Mouse (Mus musculus): Measurements from ENCODE around the gene Trap1a.
"Not testable (repeated sequence)": the region's sequence is repeated elsewhere in the genome, so short reads cannot be mapped to it uniquely, and the experiment has no call there.

The Trap1a gene

DNA sequence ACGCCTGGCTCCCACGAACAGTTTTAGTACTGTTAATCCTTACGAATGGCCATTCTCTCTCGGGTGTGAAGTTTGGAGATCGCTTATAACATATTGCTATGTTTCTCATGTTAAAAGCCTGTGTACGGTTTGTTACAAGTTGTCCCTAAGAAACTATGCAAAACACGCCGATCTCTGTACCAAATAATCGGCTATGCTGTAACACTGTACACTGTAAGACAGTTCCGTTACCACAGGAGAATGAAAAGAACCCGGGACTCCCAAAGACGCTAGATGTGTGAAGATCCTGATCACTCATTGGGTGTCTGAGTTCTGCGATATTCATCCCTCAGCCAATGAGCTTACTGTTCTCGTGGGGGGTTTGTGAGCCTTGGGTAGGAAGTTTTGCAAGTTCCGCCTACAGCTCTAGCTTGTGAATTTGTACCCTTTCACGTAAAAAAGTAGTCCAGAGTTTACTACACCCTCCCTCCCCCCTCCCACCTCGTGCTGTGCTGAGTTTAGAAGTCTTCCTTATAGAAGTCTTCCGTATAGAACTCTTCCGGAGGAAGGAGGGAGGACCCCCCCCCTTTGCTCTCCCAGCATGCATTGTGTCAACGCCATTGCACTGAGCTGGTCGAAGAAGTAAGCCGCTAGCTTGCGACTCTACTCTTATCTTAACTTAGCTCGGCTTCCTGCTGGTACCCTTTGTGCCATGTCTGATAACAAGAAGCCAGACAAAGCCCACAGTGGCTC, at the start of gene Trap1a:
Trap1a (plus strand) TSS at position 421 of the 732 bp plus-strand sequence.
- no peak for DNase-seq

DNA sequence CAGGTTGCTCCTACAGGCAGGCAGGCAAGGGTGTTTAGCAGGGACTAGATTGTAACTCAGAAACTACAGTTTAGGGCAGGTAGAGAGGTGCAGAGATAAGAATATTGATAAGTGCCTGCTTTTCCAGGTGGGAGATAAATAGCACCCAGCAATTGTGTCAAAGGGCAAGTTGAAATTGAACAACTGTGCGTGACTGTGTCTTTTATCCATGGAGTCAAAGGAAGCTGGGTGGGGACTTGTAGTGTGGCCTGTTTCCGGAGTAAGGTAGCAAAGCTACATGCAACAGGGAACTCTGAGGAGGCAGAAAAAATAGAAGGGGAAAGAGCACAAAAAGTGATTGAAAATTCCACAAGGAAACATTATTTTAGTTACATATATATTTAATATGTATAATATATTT, 40.4 kb upstream of the Trap1a start:
- DNase-seq: no peak

DNA sequence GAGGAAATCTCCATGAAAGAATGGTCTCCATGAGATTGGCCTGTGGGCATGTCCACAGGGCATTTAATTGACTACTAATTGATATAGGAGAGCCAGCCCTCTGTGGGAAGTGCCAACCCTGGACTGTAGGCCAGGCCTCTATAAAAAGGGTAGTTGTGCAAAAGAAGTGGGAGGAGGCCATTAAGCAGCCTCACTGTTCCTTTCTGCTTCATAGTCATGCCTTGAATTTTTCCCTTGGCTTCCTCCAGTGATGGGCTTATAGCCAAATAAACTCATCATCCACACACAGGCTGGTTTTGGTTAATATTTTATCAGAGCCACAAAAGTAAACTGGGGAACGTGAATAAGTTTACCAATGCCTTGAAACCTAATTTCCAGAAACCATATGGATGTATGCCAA, 38.2 kb upstream of the Trap1a start:
- DNase-seq: no peak

DNA sequence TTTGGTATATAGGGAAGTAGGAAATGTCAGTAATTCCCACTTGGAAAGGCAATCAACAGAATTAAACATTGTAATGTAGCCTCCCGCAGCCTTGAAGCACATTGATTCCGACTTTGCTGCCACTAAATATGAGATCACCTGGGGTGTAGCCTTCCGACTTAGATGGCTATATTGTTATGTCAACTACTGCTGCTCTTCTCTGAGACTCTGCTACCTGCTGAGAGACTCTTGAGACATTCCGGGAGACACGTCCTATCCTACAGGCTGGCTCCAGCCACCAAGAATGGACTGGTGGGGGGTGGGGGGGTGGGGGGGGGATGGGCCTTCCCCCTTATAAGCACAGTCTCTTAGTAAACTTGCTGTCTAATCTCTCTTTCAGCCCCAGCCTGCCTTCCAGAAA, 16.1 kb upstream of the Trap1a start:
- DNase-seq: not testable (repeated sequence)

DNA sequence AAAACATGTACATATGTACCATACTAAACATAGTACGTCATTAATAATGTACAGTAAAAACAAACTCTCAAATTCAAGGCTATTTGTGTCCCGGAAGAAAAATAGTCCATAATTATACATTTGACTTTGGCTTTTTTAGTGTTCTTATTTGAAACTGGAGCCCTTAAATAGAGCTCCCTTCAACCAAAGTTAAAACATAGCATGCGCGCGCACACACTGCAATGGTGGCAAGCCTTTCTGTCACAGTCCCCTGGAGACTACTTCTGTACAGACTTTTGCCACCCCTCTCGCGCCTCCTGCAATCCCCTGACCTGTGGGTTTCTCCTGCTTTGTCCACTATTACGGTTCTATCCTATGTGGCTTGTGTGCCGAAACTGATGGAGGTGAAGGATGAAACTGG, 900 bp upstream of the Trap1a start:
- DNase-seq: no peak

DNA sequence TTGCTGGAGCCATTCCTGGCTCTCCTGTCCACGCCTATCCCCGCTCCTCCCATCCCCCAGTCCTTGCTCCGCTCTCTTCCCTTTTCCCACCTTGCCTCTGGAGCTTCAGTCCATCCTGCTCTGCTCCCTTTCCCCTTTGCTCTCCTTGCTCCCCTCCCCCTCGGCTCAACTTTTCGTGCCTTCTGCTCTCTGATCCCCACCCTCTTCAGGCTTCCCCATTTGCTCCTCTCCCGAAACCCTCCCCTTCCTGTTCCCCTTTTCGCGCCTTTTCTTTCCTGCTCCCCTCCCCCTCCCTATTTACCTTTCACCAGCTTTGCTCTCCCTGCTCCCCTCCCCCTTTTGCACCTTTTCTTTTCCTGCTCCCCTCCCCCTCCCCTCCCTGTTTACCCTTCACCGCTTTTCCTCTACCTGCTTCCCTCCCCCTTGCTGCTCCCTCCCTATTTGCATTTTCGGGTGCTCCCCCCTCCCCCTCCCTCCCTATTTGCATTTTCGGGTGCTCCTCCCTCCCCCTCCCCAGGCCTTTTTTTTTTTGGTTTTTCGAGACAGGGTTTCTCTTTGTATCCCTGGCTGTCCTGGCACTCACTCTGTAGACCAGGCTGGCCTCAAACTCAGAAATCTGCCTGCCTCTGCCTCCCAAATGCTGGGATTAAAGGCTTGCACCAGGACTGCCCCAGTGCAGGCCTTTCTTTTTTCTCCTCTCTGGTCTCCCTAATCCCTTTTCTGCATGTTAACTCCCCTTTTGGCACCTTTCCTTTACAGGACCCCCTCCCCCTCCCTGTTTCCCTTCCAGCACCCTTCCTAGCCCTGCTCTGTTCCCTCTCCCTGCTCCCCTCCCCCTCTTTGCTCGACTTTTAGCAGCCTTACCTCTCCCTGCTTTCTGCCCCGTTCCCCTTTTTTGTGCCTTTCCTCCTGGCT, 1.3 kb downstream of the Trap1a start:
- no peak for DNase-seq

DNA sequence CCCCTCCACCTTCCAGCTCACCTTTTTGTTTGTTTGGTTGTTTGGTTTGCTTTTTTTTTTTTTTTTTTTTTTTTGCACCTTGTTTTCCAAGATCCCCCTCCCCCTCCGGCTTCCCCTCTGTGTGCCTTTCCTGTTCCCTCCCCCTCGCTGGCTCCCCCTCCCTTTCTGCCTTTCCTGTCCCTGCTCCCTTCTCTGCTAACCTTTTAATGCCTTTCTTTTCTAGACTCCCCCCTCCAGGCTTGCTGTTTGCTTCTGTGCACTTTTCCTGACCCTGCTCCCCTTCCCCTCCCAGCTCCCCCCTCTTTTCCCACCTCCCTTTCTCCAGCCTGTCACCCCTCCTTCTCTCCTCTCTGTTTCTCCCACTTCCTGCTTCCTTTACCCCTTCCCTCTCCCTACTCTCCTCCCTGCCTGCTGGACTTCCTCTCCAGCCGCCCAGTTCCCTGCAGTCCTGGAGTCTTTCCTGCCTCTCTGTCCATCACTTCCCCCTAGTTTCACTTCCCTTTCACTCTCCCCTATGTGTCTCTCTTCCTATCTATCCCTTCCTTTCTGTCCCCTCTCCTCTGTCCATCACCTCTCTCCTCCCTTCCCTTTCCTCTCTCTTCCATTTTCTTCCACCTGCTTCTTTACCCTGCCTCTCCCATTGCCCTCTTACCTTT, 2.1 kb downstream of the Trap1a start:
- no peak for DNase-seq

DNA sequence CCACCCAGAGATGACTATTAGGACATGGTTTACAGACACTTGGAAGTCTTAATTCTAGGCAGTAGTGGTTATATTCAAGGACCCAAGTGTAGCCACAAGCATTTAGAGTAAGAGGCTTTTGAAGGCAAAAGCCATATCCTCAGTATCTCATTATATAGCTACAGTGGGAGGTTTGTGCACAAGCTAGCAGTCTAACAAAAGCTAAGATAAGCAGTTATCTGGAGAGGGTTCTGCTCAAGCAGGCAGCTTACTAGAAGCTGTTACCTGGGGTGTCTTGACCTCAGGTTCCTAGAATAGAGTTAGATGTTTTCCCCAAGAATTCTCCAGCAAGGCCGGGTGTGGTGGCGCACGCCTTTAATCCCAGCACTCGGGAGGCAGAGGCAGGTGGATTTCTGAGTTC, 6.1 kb downstream of the Trap1a start:
- no peak for DNase-seq

DNA sequence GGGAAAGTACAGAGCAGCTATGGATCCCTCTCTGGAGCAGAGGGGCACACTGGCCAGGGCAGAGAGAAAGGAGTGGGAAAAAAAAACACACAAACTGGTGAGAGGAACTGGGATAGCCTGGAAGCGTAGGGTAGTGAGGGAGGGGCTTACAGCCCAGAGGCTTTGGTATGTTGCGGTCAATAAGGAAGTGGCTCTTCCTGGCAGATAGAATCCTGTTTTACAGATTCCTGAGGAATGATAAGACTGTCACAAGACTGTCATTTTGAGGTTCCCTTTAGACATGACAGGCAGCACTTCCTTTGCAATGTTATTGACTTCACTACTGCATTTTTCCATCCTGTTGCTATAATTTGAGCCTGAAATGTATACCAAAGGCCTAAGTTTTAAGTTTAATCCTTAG, 7.7 kb downstream of the Trap1a start:
- no peak for DNase-seq

DNA sequence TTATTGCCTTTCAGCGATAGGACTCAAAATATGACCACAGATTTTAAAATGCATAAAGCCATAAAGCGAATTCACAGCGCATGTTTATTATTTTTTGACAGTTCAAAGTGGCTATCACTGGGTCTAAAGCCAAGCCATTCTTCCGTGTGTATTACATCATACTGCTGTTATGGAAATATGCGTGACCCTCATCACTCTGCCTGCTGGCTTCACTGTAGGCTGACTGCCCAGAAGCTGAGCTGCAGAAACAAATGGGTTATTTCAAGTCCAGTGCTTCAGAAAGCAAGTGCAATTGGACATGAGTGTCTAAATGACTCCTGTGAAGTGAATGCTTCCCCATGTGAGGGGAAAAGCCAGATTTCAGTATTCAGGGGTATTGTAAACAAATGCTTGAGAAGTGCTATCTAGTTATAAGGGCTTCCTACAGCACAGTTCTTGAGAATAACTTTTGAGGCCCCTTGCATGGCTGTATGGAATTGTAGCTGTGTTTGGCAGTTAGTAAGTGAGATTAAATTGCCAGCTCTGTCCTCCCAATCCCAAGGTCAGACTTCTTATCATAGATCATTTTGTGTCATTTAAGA, 18.8 kb downstream of the Trap1a start:
- no peak for DNase-seq

DNA sequence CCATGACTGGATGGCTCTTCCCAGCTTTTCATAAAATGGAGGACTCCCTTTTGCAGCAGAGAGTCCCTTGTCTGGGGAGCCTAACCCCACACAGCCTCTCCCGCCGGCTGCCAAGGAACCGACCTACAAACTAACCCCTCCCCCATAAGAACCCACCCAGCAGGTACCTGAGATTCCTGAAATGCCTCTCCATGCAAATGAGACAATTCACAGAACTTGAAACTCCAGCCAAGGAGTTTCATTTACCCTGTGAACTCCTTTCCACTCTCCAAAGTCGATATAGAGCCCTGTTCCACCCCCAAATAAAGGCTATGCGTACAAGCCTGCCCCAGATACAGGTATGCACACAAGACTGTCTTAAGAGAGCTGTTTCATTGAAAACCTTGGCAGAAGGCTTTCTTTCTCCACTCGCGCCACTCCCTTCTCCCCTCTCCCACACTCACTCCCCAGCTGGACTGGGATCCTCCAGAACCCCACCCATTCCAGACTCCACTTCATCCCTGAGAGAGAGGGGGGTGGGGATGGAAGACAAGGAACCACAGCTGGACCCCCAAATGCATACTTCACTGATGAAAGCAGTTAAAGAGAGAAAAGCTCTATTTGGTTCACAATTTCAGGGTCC, 24.3 kb downstream of the Trap1a start:
- DNase-seq: no peak

DNA sequence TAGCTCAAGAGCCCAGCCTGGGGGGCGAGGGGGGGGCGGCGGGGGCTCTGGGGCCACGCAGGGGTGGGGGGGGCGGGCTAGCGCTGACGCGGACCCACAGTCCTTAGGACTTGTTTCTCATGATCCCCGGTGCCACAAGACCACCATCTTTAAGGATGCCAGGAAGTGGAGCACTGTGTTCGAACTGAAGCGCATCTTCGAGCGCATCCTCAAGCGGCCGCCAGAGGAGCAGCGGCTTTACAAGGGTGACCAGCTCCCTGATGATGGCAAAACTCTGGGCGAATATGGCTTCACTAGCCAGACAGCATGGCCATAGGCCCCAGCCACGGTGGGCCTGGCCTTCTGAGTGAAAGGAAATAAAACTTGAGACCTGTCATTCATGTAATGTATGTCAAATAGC, 24.9 kb downstream of the Trap1a start:
- DNase-seq: no peak

DNA sequence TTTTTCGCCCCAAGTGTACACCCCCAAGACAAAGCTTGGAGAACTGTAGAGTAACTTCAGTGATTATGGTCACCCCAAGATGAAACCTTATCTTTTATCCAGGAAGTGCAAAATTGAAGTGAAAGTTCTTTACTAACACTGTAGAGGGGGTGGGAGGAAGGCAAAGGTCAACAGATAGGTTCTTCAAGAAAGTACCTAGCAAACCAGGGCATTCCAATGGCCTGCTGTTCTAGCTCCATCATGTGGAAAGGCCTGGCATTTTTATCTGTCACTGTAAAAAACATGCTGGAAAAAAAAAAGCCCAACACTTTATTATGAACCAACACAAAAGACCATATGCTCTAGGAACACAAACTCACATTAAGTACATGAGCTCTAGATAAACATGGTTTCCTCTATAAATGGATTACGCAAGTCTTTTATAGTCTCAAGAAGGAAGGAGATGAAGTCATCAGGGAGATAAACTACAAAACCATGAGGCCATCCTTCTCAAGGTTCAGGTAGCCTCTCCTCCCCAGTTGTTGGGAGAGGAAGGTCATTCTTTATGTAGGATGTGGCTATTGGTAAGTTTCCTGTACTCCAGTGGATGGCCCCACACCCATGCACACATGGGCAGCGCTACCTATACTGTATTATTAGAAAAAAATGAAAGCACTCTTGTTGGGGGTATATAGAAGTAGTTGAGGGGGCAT, 33.5 kb downstream of the Trap1a start:
- DNase-seq: no peak

DNA sequence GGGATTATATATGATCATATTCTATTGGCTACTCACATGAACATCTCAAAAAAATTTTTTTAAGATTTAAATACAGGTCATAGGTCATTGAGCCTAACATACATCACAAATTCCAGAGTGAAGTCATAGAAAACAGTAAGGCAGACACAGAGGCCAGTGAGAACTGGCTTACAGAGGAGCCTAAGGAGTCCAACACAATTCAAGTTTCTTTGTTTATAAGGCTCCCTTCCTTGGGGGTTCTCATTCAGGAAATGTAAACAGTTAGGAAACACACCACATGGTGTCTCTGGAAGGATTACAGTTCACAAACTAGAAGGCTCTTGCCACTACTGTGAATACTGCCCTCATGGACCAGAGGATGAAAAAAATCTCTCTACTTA, 34.0 kb downstream of the Trap1a start:
- no peak for DNase-seq

DNA sequence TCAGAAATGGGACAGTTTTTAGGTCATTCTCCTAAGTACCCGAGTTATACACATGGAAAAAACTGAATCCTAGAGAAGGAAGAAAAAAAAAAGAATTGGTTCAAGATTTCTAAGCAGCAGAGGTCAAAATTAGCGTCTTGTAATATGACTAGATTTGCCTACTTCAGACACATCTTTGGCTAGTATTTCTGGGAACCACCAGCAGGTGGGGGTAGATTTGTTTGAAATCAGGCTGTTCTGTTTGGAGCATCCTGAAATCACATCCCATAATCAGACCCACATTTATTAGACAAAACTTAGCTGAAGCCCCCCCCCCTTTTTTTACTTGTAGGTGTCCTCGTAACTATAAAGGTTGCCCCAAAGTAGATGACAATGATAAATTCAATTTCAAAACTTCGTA, 35.6 kb downstream of the Trap1a start:
- no peak for DNase-seq

DNA sequence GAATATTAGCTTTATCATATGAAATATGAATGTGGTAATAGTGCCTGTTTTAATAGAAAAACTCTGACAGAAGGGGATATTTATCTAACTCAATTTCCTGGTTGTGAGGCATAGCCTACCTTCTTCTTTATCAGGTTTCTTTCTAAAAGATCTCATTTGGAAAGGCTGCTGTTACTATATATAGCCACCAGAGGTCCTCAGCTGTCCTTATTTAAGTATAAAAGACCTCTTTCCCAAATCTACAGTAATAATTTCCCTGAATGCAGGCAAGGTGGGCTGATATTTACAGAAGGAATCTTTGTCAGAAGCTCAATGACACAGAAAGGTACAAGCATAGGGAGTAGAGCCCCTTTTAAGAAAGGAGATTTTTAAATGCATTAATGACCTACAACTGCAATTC, 39.2 kb downstream of the Trap1a start:
- DNase-seq: no peak
